Mouse (Mus musculus): Measurements from ENCODE around the gene Angptl2. TPM values are rescaled to one million over a fixed set of nuclear protein-coding genes. Genes with fewer than 3 reads are reported as not detected.

Angptl2 gene
- polyA plus RNA-seq (2014; fragmentation: Nextera tagmentation; extraction: Ambion mirVana): 57.9 and 62.6 TPM in 2 replicates

GRCm38 (mm10) chr2:33215700-33216509 lies at the start of gene Angptl2:
Gene Angptl2 (plus strand): TSS chr2:33216069.
- peak within 1 kb of the TSS; percentile 59 for H3K4me3 ChIP-seq (ENCODE audit: low read depth, low read length)
- 1% methylated on average over 22 of the region's 22 CpGs for WGBS
- H3K9ac ChIP-seq (ENCODE audit: low read depth, low read length): peak within 1 kb of the TSS; percentile 79
- peaks cover 21% of the 10 kb centered on the region for H3K4me1 ChIP-seq (ENCODE audit: control insufficient read depth, insufficient read depth, low read length)
- H3K27me3 ChIP-seq (replicated peaks; ENCODE audit: control insufficient read depth, insufficient read depth, low read length): no peaks in the 10 kb centered on the region
- H3K4me2 ChIP-seq (ENCODE audit: low read depth, low read length): peak within 1 kb of the TSS; percentile 86
- ATAC-seq (ENCODE audit: low read depth) (peak; percentile 97), DNase-seq (ENCODE audit: low spot score) (peak; percentile 98)
- no peaks in the 10 kb centered on the region; the same call in 1 of the 2 replicates for H3K36me3 ChIP-seq (ENCODE audit: control insufficient read depth, insufficient read depth, low read length)
- H3K27ac ChIP-seq (replicated peaks; ENCODE audit: low read depth, low read length): peak within 1 kb of the TSS; percentile 87
- no peaks in the 10 kb centered on the region for H3K9me3 ChIP-seq (ENCODE audit: control insufficient read depth, low read length)

GRCm38 (mm10) chr2:33167060-33167459 lies 48.8 kb upstream of the Angptl2 start:
- ATAC-seq (ENCODE audit: low read depth): no peak
- H3K9ac ChIP-seq (ENCODE audit: low read depth, low read length): no peak overlapping the region
- H3K36me3 ChIP-seq (ENCODE audit: control insufficient read depth, insufficient read depth, low read length): no peaks in the 10 kb centered on the region
- H3K9me3 ChIP-seq (ENCODE audit: control insufficient read depth, low read length): no peaks in the 10 kb centered on the region
- peaks cover 15% of the 10 kb centered on the region for H3K4me1 ChIP-seq (ENCODE audit: control insufficient read depth, insufficient read depth, low read length)
- no peak overlapping the region for H3K4me2 ChIP-seq (ENCODE audit: low read depth, low read length)
- H3K27me3 ChIP-seq (replicated peaks; ENCODE audit: control insufficient read depth, insufficient read depth, low read length): no peaks in the 10 kb centered on the region
- no peak for DNase-seq (ENCODE audit: low spot score)
- no peak overlapping the region for H3K27ac ChIP-seq (replicated peaks; ENCODE audit: low read depth, low read length)
- H3K4me3 ChIP-seq (ENCODE audit: low read depth, low read length): no peak overlapping the region
- 90% methylated on average over 3 of the region's 3 CpGs for WGBS

GRCm38 (mm10) chr2:33169445-33169844 lies 46.4 kb upstream of the Angptl2 start:
- DNase-seq (ENCODE audit: low spot score) (no peak), ATAC-seq (ENCODE audit: low read depth) (no peak)
- Histone ChIP-seq H3K9me3 (ENCODE audit: control insufficient read depth, low read length) (no peaks in the 10 kb centered on the region), H3K9ac (ENCODE audit: low read depth, low read length) (no peak overlapping the region), H3K27ac (replicated peaks; ENCODE audit: low read depth, low read length) (no peak overlapping the region), H3K4me1 (ENCODE audit: control insufficient read depth, insufficient read depth, low read length) (peaks cover 15% of the 10 kb centered on the region), H3K4me2 (ENCODE audit: low read depth, low read length) (no peak overlapping the region), H3K27me3 (replicated peaks; ENCODE audit: control insufficient read depth, insufficient read depth, low read length) (no peaks in the 10 kb centered on the region), H3K4me3 (ENCODE audit: low read depth, low read length) (no peak overlapping the region), H3K36me3 (ENCODE audit: control insufficient read depth, insufficient read depth, low read length) (no peaks in the 10 kb centered on the region)
- 79% methylated on average over 6 of the region's 6 CpGs for WGBS

- DNase-seq (ENCODE audit: low spot score) (peak; percentile 41), ATAC-seq (ENCODE audit: low read depth) (peak; percentile 55; the same call in 1 of the 2 replicates)
- H3K9ac ChIP-seq (ENCODE audit: low read depth, low read length): no peak overlapping the region
- no peak overlapping the region for H3K4me3 ChIP-seq (ENCODE audit: low read depth, low read length)
- H3K27ac ChIP-seq (replicated peaks; ENCODE audit: low read depth, low read length): 0 out of 2 replicates have a peak overlapping the region, but pooled peaks have one; percentile 15
- WGBS: 53% methylated on average over 10 of the region's 10 CpGs
- H3K4me2 ChIP-seq (ENCODE audit: low read depth, low read length): no peak overlapping the region
- H3K4me1 ChIP-seq (ENCODE audit: control insufficient read depth, insufficient read depth, low read length): 0 out of 2 replicates have a peak, but pooled peaks cover 6% of the 10 kb centered on the region
- no peaks in the 10 kb centered on the region for H3K9me3 ChIP-seq (ENCODE audit: control insufficient read depth, low read length)
- H3K27me3 ChIP-seq (replicated peaks; ENCODE audit: control insufficient read depth, insufficient read depth, low read length): no peaks in the 10 kb centered on the region
- H3K36me3 ChIP-seq (ENCODE audit: control insufficient read depth, insufficient read depth, low read length): no peaks in the 10 kb centered on the region
These were observed 44.9 kb upstream of the Angptl2 start for GRCm38 (mm10) chr2:33170777-33171565.

- Histone ChIP-seq H3K4me2 (ENCODE audit: low read depth, low read length) (no peak overlapping the region), H3K9me3 (ENCODE audit: control insufficient read depth, low read length) (no peaks in the 10 kb centered on the region), H3K4me3 (ENCODE audit: low read depth, low read length) (no peak overlapping the region), H3K27me3 (replicated peaks; ENCODE audit: control insufficient read depth, insufficient read depth, low read length) (no peaks in the 10 kb centered on the region), H3K9ac (ENCODE audit: low read depth, low read length) (0 out of 2 replicates have a peak overlapping the region, but pooled peaks have one; percentile 14), H3K4me1 (ENCODE audit: control insufficient read depth, insufficient read depth, low read length) (peaks cover 10% of the 10 kb centered on the region), H3K36me3 (ENCODE audit: control insufficient read depth, insufficient read depth, low read length) (no peaks in the 10 kb centered on the region), H3K27ac (replicated peaks; ENCODE audit: low read depth, low read length) (no peak overlapping the region)
- WGBS: 67% methylated on average over 10 of the region's 10 CpGs
- DNase-seq (ENCODE audit: low spot score) (no peak), ATAC-seq (ENCODE audit: low read depth) (no peak)
These were observed 42.7 kb upstream of the Angptl2 start for GRCm38 (mm10) chr2:33173126-33173525.

- no peak for DNase-seq (ENCODE audit: low spot score)
- H3K27ac ChIP-seq (replicated peaks; ENCODE audit: low read depth, low read length): no peak overlapping the region
- no peak overlapping the region for H3K4me2 ChIP-seq (ENCODE audit: low read depth, low read length)
- no peak for ATAC-seq (ENCODE audit: low read depth)
- no peaks in the 10 kb centered on the region for H3K9me3 ChIP-seq (ENCODE audit: control insufficient read depth, low read length)
- H3K9ac ChIP-seq (ENCODE audit: low read depth, low read length): no peak overlapping the region
- 89% methylated on average over 7 of the region's 7 CpGs for WGBS
- no peaks in the 10 kb centered on the region for H3K36me3 ChIP-seq (ENCODE audit: control insufficient read depth, insufficient read depth, low read length)
- H3K4me3 ChIP-seq (ENCODE audit: low read depth, low read length): no peak overlapping the region
- peaks cover 15% of the 10 kb centered on the region for H3K4me1 ChIP-seq (ENCODE audit: control insufficient read depth, insufficient read depth, low read length)
- no peaks in the 10 kb centered on the region for H3K27me3 ChIP-seq (replicated peaks; ENCODE audit: control insufficient read depth, insufficient read depth, low read length)
These were observed 42.2 kb upstream of the Angptl2 start for GRCm38 (mm10) chr2:33173686-33174085.

- no peak for ATAC-seq (ENCODE audit: low read depth)
- no peak overlapping the region for H3K4me3 ChIP-seq (ENCODE audit: low read depth, low read length)
- H3K36me3 ChIP-seq (ENCODE audit: control insufficient read depth, insufficient read depth, low read length): no peaks in the 10 kb centered on the region
- H3K9me3 ChIP-seq (ENCODE audit: control insufficient read depth, low read length): no peaks in the 10 kb centered on the region
- no peak for DNase-seq (ENCODE audit: low spot score)
- no peak overlapping the region for H3K4me2 ChIP-seq (ENCODE audit: low read depth, low read length)
- H3K27me3 ChIP-seq (replicated peaks; ENCODE audit: control insufficient read depth, insufficient read depth, low read length): no peaks in the 10 kb centered on the region
- H3K4me1 ChIP-seq (ENCODE audit: control insufficient read depth, insufficient read depth, low read length): peaks cover 36% of the 10 kb centered on the region
- 58% methylated on average over 7 of the region's 7 CpGs for WGBS
- H3K9ac ChIP-seq (ENCODE audit: low read depth, low read length): no peak overlapping the region
- no peak overlapping the region; the same call in 1 of the 2 replicates for H3K27ac ChIP-seq (replicated peaks; ENCODE audit: low read depth, low read length)
These were observed 39.4 kb upstream of the Angptl2 start for GRCm38 (mm10) chr2:33176516-33176915.

- Histone ChIP-seq H3K4me1 (ENCODE audit: control insufficient read depth, insufficient read depth, low read length) (peaks cover 36% of the 10 kb centered on the region), H3K9me3 (ENCODE audit: control insufficient read depth, low read length) (no peaks in the 10 kb centered on the region), H3K4me2 (ENCODE audit: low read depth, low read length) (no peak overlapping the region), H3K36me3 (ENCODE audit: control insufficient read depth, insufficient read depth, low read length) (no peaks in the 10 kb centered on the region), H3K4me3 (ENCODE audit: low read depth, low read length) (no peak overlapping the region), H3K27ac (replicated peaks; ENCODE audit: low read depth, low read length) (peak overlapping the region; percentile 70), H3K9ac (ENCODE audit: low read depth, low read length) (no peak overlapping the region), H3K27me3 (replicated peaks; ENCODE audit: control insufficient read depth, insufficient read depth, low read length) (no peaks in the 10 kb centered on the region)
- WGBS: 31% methylated on average over 2 of the region's 2 CpGs
- ATAC-seq (ENCODE audit: low read depth) (no peak), DNase-seq (ENCODE audit: low spot score) (no peak)
These were observed 38.9 kb upstream of the Angptl2 start for GRCm38 (mm10) chr2:33176921-33177320.
